ENCODE assay signal across 12 mouse cellular contexts in genomic region chr14:122684811-122685210, GRCm38 (mm10).
DNase-seq lines count a peak whose midpoint lies in the region; ATAC-seq and TF ChIP-seq lines count a peak whose summit lies in the region.
"Had no signal": no experiment of that assay in that cellular context is flagged by ENCODE, and none has a peak within 500 bp of the region (broad histone marks: within the 10 kb centered on the region; RNA-seq: fewer than 3 reads in every experiment).

No protein-coding gene starts in this region.

- no peaks in the 10 kb centered on the region for H3K4me1 ChIP-seq in kidney, adult 2 months (ENCODE audit: control insufficient read depth, insufficient read depth, low read length)
- H3K4me1 ChIP-seq in midbrain, postnatal 0 days (ENCODE audit: insufficient read depth, low read length): no peaks in the 10 kb centered on the region
- no peaks in the 10 kb centered on the region for H3K4me1 ChIP-seq in lung, adult 2 months (ENCODE audit: control insufficient read depth, insufficient read depth, low read length)

- ATAC-seq in midbrain, postnatal 0 days (ENCODE audit: low FRiP score): peak; percentile 62

- H3K9me3 ChIP-seq in midbrain, postnatal 0 days (ENCODE audit: low read length): no peaks in the 10 kb centered on the region
- H3K9me3 ChIP-seq: limb, embryonic 13.5 days had no signal

- no peak overlapping the region for H3K27ac ChIP-seq in kidney, adult 2 months (ENCODE audit: insufficient read depth, low read depth, low read length)
- no peak overlapping the region for H3K27ac ChIP-seq in midbrain, postnatal 0 days (ENCODE audit: low read depth, low read length)
- H3K27ac ChIP-seq: limb, embryonic 13.5 days had no signal

- no peaks in the 10 kb centered on the region for H3K36me3 ChIP-seq in kidney, adult 2 months (ENCODE audit: control insufficient read depth, insufficient read depth, low read length)
- no peaks in the 10 kb centered on the region for H3K36me3 ChIP-seq in midbrain, postnatal 0 days (ENCODE audit: insufficient read depth, low read length)
- H3K36me3 ChIP-seq: limb, embryonic 13.5 days had no signal

- peak; percentile 12 to 57 for DNase-seq in adrenal gland, adult (ENCODE audit: inconsistent age in 2 of 2, low spot score in 1 of 2)
- DNase-seq in adrenal gland, adult 18-20 months (ENCODE audit: low spot score in 2 of 2): no peak
- peak; percentile 15 for DNase-seq in kidney, adult 2 months
- no peak for DNase-seq in kidney, postnatal 10 days
- DNase-seq in cerebellum, adult 9-11 months: peak; percentile 39
- DNase-seq in midbrain, postnatal 0 days (ENCODE audit: low spot score): peak; percentile 79
- DNase-seq in layer of hippocampus, postnatal 25 days (ENCODE audit: extremely low spot score in 1 of 2, low spot score in 1 of 2): no peak
- no peak for DNase-seq in lung, adult 2 months
- DNase-seq: gastrocnemius, postnatal 36 days; kidney, adult 8-10 months; spleen, adult 18-20 months had no signal

- no peak overlapping the region for H3K4me3 ChIP-seq in kidney, adult 2 months (ENCODE audit: insufficient read depth, low read depth, low read length)
- H3K4me3 ChIP-seq in midbrain, postnatal 0 days (ENCODE audit: low read depth, low read length): no peak overlapping the region
- H3K4me3 ChIP-seq in lung, adult 2 months (replicated peaks; ENCODE audit: extremely low read depth, low read depth, low read length): no peak overlapping the region
- H3K4me3 ChIP-seq: limb, embryonic 13.5 days had no signal

- WGBS in kidney, adult 2 months: 18% methylated on average over 2 of the region's 2 CpGs
- 30% methylated on average over 2 of the region's 2 CpGs for WGBS in midbrain, postnatal 0 days
- WGBS in lung, adult 2 months: 24% methylated on average over 2 of the region's 2 CpGs

- TF ChIP-seq CTCF in kidney, adult 2 months (conservative IDR thresholded peaks at IDR 0.05; ENCODE audit: insufficient read depth, insufficient read length, low read depth, low read length): no peak
- no peak for TF ChIP-seq CTCF in midbrain, postnatal 0 days (IDR thresholded peaks at IDR 0.05)
- TF ChIP-seq CTCF in lung, adult 2 months (IDR thresholded peaks at IDR 0.05; ENCODE audit: insufficient read depth, low read length): no peak

- H3K4me2 ChIP-seq in midbrain, postnatal 0 days (ENCODE audit: low read depth, low read length, poor library complexity, severe bottlenecking): no peak overlapping the region
- H3K4me2 ChIP-seq: limb, embryonic 13.5 days had no signal

- H3K27me3 ChIP-seq in kidney, adult 2 months (replicated peaks; ENCODE audit: control insufficient read depth, insufficient read depth, low read length): no peaks in the 10 kb centered on the region
- H3K27me3 ChIP-seq in midbrain, postnatal 0 days (ENCODE audit: insufficient read depth, low read length): no peaks in the 10 kb centered on the region
- H3K27me3 ChIP-seq: limb, embryonic 13.5 days had no signal

- no peak for TF ChIP-seq POLR2A in kidney, adult 2 months (IDR thresholded peaks at IDR 0.05; ENCODE audit: low read depth, low read length)
- no peak for TF ChIP-seq POLR2A in lung, adult 2 months (IDR thresholded peaks at IDR 0.05; ENCODE audit: borderline replicate concordance, extremely low read depth, low read depth, low read length)

- H3K9ac ChIP-seq in midbrain, postnatal 0 days (replicated peaks; ENCODE audit: low read length, poor library complexity, severe bottlenecking): no peak overlapping the region
- H3K9ac ChIP-seq: limb, embryonic 13.5 days had no signal

Comparison
In these comparisons a context has a peak if more than half of its experiments do, and no peak if none do; other contexts are left out.
1. DNase-seq: peak in adrenal gland, adult (2 of 2), kidney, adult 2 months (single experiment), cerebellum, adult 9-11 months (single experiment) and midbrain, postnatal 0 days (single experiment); none in adrenal gland, adult 18-20 months (0 of 2), kidney, postnatal 10 days (single experiment), layer of hippocampus, postnatal 25 days (0 of 2) and lung, adult 2 months (single experiment).